Mouse (Mus musculus) heart, embryonic 14.5 days (tissue): ENCODE results near the gene Mical1. TPM values are rescaled to one million over a fixed set of nuclear protein-coding genes. Genes with fewer than 3 reads are reported as not detected.
A peak's percentile ranks its signal among the peaks of the same experiment; 100 is the strongest.

Experiments
- ATAC-seq: fragments of 200-750 bp; cut with Nextera tagmentation; 2 replicates; pipeline ENCODE4 v1.8.0; 2017; ENCODE audit warnings: low read depth, moderate TSS enrichment; ENCODE audit not compliant: insufficient number of reproducible peaks, insufficient read depth, low FRiP score
- H3K27ac ChIP-seq, 2 experiments: fragments of 200-500 bp in 1 of 2; fragments of 300-500 bp in 1 of 2; sonication (generic) in 1 of 2; replicated peaks in 1 of 2; 2 replicates each; pipeline ENCODE4 v1.5.1; 2012 to 2014; ENCODE audit warnings: low read depth in 2 of 2, low read length in 2 of 2, control low read depth in 1 of 2, mild to moderate bottlenecking in 1 of 2, mixed read lengths in 1 of 2; ENCODE audit not compliant: control insufficient read depth in 1 of 2, insufficient read depth in 1 of 2
- H3K27me3 ChIP-seq: fragments of 300-500 bp; sonication (generic); 2 replicates; pipeline ENCODE4 v1.6.1; 2014; ENCODE audit warnings: mild to moderate bottlenecking, low read length, control low read depth; ENCODE audit not compliant: control insufficient read depth, insufficient read depth
- H3K36me3 ChIP-seq: fragments of 300-500 bp; sonication (generic); 2 replicates; pipeline ENCODE4 v1.6.1; 2014; ENCODE audit warnings: mild to moderate bottlenecking, control low read depth, low read length, mixed read lengths; ENCODE audit not compliant: control insufficient read depth, insufficient read depth
- H3K4me1 ChIP-seq, 2 experiments: fragments of 200-500 bp in 1 of 2; fragments of 300-500 bp in 1 of 2; sonication (generic) in 1 of 2; 2 replicates each; pipeline ENCODE4 v1.6.1; 2012 to 2014; ENCODE audit warnings: low read length in 2 of 2, control low read depth in 1 of 2, mixed read lengths in 1 of 2; ENCODE audit not compliant: control insufficient read depth in 2 of 2, insufficient read depth in 2 of 2
- H3K4me2 ChIP-seq: fragments of 300-500 bp; sonication (generic); 2 replicates; pipeline ENCODE4 v1.6.1; 2014; ENCODE audit warnings: mild to moderate bottlenecking, low read length
- H3K4me3 ChIP-seq, 2 experiments: fragments of 200-500 bp in 1 of 2; fragments of 300-500 bp in 1 of 2; sonication (generic) in 1 of 2; 2 replicates each; pipeline ENCODE4 v1.5.1; 2012 to 2014; ENCODE audit warnings: low read length in 2 of 2, mild to moderate bottlenecking in 2 of 2, control low read depth in 1 of 2, low read depth in 1 of 2, moderate library complexity in 1 of 2; ENCODE audit not compliant: control insufficient read depth in 1 of 2, insufficient read depth in 1 of 2
- H3K9ac ChIP-seq: fragments of 300-500 bp; sonication (generic); 2 replicates; pipeline ENCODE4 v1.6.1; 2014; ENCODE audit warnings: mild to moderate bottlenecking, low read length
- H3K9me3 ChIP-seq: fragments of 300-500 bp; sonication (generic); 2 replicates; pipeline ENCODE4 v1.6.1; 2016; ENCODE audit warnings: low read length, control low read depth; ENCODE audit not compliant: control insufficient read depth
- WGBS: fragments of 180-500 bp; shearing (Covaris S2); extraction: QIAGEN DNeasy Blood & Tissue Kit; methylation state at CpG from one replicate; pipeline ENCODE4 v1.1.7; 2014; 5-methylcytosine and 5-hydroxymethylcytosine counted together
- polyA plus RNA-seq: library from polyadenylated mRNA; unstranded; fragments of >200 nt; fragmentation: Nextera tagmentation; extraction: Ambion mirVana; gene quantifications from 2 replicates; pipeline ENCODE4 v1.2.1, GENCODE M21; 2014

Gene Mical1
- polyA plus RNA-seq, 1 experiment from 2014 or later = 32.1 TPM

GRCm38 (mm10) chr10:41467325-41467724 lies 8.8 kb upstream of the Mical1 start:
- H3K9me3 ChIP-seq = no peaks in the 10 kb centered on the region
- WGBS = 57% methylated on average over 6 of the region's 6 CpGs
- no peak overlapping the region for H3K4me2 ChIP-seq
- peaks cover 0 to under 1% of the 10 kb centered on the region in 2 experiments; a peak in 1 of 4 replicates for H3K4me1 ChIP-seq
- H3K4me3 ChIP-seq = no peak overlapping the region
- H3K27ac ChIP-seq = no peak overlapping the region
- no peak for ATAC-seq
- peaks cover 37% of the 10 kb centered on the region for H3K36me3 ChIP-seq
- no peaks in the 10 kb centered on the region for H3K27me3 ChIP-seq
- no peak overlapping the region for H3K9ac ChIP-seq

GRCm38 (mm10) chr10:41470693-41471092 lies 5.4 kb upstream of the Mical1 start:
- Histone ChIP-seq H3K4me3 (no peak overlapping the region), H3K9ac (no peak overlapping the region), H3K27me3 (no peaks in the 10 kb centered on the region), H3K27ac (no peak overlapping the region), H3K9me3 (no peaks in the 10 kb centered on the region), H3K4me2 (no peak overlapping the region), H3K36me3 (peaks cover 10% of the 10 kb centered on the region), H3K4me1 (peaks cover 15 to 33% of the 10 kb centered on the region in 2 experiments)
- ATAC-seq = no peak
- WGBS = 84% methylated on average over 3 of the region's 3 CpGs

- Histone ChIP-seq H3K36me3 (peaks cover 4% of the 10 kb centered on the region; the same call in 1 of the 2 replicates), H3K27me3 (no peaks in the 10 kb centered on the region), H3K27ac (no peak overlapping the region), H3K4me3 (no peak overlapping the region), H3K9me3 (no peaks in the 10 kb centered on the region), H3K4me1 (peaks cover 21 to 43% of the 10 kb centered on the region in 2 experiments), H3K4me2 (no peak overlapping the region), H3K9ac (no peak overlapping the region)
- no peak for ATAC-seq
Measured at GRCm38 (mm10) chr10:41472534-41472933, 3.6 kb upstream of the Mical1 start.

DNA sequence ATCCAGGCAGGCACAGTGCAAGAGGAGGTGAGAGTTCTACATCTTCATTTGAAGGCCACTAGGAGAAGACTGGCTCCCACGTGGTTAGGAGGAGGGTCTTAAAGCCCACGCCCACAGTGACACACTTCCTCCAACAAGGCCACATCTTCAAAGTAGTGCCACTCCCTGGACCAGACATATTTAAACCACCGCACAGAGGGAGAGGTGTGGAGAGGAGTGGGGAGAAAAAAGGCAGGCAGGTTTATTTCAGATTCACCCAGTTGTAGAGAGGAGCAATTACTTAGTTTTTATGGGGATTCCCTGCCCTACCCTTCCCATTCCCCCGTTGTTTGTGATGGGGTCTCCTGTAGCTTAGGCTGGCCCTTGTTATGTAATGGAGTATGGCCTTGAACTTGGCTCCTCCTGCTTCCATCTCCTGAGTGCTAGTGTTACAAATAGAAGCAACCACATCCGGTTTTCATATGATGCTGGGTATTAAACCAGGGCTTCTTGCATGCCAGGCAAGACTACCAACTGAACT lies 3.1 kb upstream of the Mical1 start:
- Histone ChIP-seq H3K4me1 (peaks cover 26 to 48% of the 10 kb centered on the region in 2 experiments), H3K4me2 (no peak overlapping the region), H3K9me3 (no peaks in the 10 kb centered on the region), H3K9ac (no peak overlapping the region), H3K27ac (peak overlapping the region; percentile 66 to 95; a peak in 3 of 4 replicates), H3K4me3 (no peak overlapping the region), H3K36me3 (peaks cover 3% of the 10 kb centered on the region; the same call in 1 of the 2 replicates), H3K27me3 (no peaks in the 10 kb centered on the region)
- ATAC-seq = no peak
- 75% methylated on average over 5 of the region's 5 CpGs for whole genome bisulfite sequencing

- Histone ChIP-seq H3K4me3 (no peak overlapping the region), H3K27ac (peak overlapping the region; percentile 84 to 95), H3K9ac (no peak overlapping the region), H3K9me3 (no peaks in the 10 kb centered on the region), H3K36me3 (peaks cover 10% of the 10 kb centered on the region), H3K4me1 (peaks cover 27 to 51% of the 10 kb centered on the region in 2 experiments), H3K27me3 (no peaks in the 10 kb centered on the region), H3K4me2 (no peak overlapping the region)
- 20% methylated on average over 6 of the region's 6 CpGs for WGBS
- peak; percentile 12; the same call in 1 of the 2 replicates for ATAC-seq
Measured at GRCm38 (mm10) chr10:41473782-41474468, 2.2 kb upstream of the Mical1 start.

DNA sequence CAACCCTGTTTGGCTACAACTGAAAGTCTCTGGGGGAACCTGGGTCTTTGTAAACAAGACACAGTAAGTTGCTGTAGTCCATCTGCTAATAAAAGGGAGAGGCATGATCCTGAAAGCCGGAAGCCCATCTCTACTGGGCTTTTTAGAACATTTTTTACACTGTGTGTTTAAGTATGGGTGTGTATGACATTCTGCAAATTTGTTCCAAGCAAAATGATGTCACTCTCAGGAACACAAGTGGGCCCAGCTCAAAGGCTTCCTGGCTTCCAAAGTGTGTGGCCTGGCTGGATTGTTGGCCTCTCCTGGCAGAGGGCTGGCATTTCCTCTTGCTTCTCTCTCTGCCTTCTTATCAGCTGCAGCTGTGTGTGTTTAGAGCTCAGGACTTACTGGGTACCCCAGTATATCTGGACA lies 1.1 kb upstream of the Mical1 start:
- peak overlapping the region; percentile 63 to 95 for H3K27ac ChIP-seq
- 54% methylated on average over 1 of the region's 1 CpGs for WGBS
- peak overlapping the region; percentile 95 for H3K4me2 ChIP-seq
- ATAC-seq = no peak
- H3K4me1 ChIP-seq = peaks cover 27 to 51% of the 10 kb centered on the region in 2 experiments
- H3K9ac ChIP-seq = peak overlapping the region; percentile 56
- no peaks in the 10 kb centered on the region for H3K27me3 ChIP-seq
- no peak overlapping the region for H3K4me3 ChIP-seq
- peaks cover 21% of the 10 kb centered on the region for H3K36me3 ChIP-seq
- no peaks in the 10 kb centered on the region for H3K9me3 ChIP-seq

GRCm38 (mm10) chr10:41477018-41477277 lies 834 bp downstream of the Mical1 start:
- H3K4me1 ChIP-seq = peaks cover 37 to 62% of the 10 kb centered on the region in 2 experiments
- ATAC-seq = no peak

More at GRCm38 (mm10) chr10:41477018-41477277, 834 bp downstream of the Mical1 start:
- Histone ChIP-seq H3K4me2 (peak overlapping the region; percentile 95), H3K27ac (peak overlapping the region; percentile 76 to 95), H3K36me3 (peaks cover 38% of the 10 kb centered on the region), H3K9me3 (no peaks in the 10 kb centered on the region), H3K27me3 (no peaks in the 10 kb centered on the region), H3K4me3 (peak overlapping the region; percentile 62 to 77), H3K9ac (peak overlapping the region; percentile 88)
- WGBS = 0% methylated on average over 9 of the region's 9 CpGs
